Comparison of ENCODE assay signal across 11 mouse cellular contexts in the genomic region with DNA sequence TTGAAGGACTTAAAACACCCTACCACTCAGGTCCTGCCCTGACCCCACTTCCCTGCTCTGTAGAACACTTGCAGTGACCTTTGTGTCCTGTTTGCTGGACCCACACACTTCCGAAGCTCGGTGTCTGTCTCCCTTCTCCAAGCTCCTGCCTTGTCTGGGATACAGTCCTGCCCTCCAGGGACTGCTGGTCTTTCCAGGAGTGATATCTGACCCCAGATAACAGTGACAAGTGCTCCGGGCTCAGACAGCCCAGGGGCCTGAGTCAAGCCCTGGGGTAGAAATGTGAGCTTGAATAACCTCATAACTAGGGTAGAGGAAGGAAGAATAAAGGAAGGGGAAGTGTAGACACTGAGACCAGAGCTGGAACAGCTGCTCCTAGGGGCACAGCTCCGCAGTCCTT. TPM values are rescaled to one million over a fixed set of nuclear protein-coding genes. Genes with fewer than 3 reads are reported as not detected.
DNase-seq lines count a peak whose midpoint lies in the region; ATAC-seq lines count a peak whose summit lies in the region.
"Had no signal": no experiment of that assay in that cellular context is flagged by ENCODE, and none has a peak within 500 bp of the region (broad histone marks: within the 10 kb centered on the region; RNA-seq: fewer than 3 reads in every experiment).

No protein-coding gene starts in this region.

- intact Hi-C loops in heart, postnatal 10 days (cut with DNase I): loop anchor here (2.0 kb wide), 2 partner anchors 19 to 37 kb away; no protein-coding TSS in a partner anchor

- no peak overlapping the region for H3K4me3 ChIP-seq in heart, embryonic 11.5 days (ENCODE audit: low read depth, low read length)
- no peak overlapping the region for H3K4me3 ChIP-seq in lung, embryonic 16.5 days (ENCODE audit: low read length)
- no peak overlapping the region for H3K4me3 ChIP-seq in intestine, embryonic 16.5 days (ENCODE audit: low read length)

- peak overlapping the region; percentile 2; the same call in 1 of the 2 replicates for H3K9ac ChIP-seq in heart, embryonic 11.5 days (ENCODE audit: low read depth, low read length)
- peak overlapping the region; percentile 36; the same call in 1 of the 2 replicates for H3K9ac ChIP-seq in lung, embryonic 16.5 days (ENCODE audit: low read length)
- H3K9ac ChIP-seq in intestine, embryonic 16.5 days (ENCODE audit: low read depth, low read length): peak overlapping the region; percentile 92

- H3K4me2 ChIP-seq in heart, embryonic 11.5 days: no peak overlapping the region
- peak overlapping the region; percentile 8 for H3K4me2 ChIP-seq in lung, embryonic 16.5 days (ENCODE audit: low read depth, low read length)
- H3K4me2 ChIP-seq in intestine, embryonic 16.5 days (ENCODE audit: low read depth, low read length): no peak overlapping the region

- H3K4me1 ChIP-seq in heart, embryonic 11.5 days (ENCODE audit: control insufficient read depth, insufficient read depth, low read length): peaks cover 48% of the 10 kb centered on the region
- H3K4me1 ChIP-seq in lung, embryonic 16.5 days (replicated peaks; ENCODE audit: control insufficient read depth, insufficient read depth, low read length): peaks cover 42% of the 10 kb centered on the region
- peaks cover 44% of the 10 kb centered on the region for H3K4me1 ChIP-seq in intestine, embryonic 16.5 days (ENCODE audit: control insufficient read depth, insufficient read depth, low read length)

- H3K9me3 ChIP-seq in heart, embryonic 11.5 days (replicated peaks; ENCODE audit: control insufficient read depth, low read length): no peaks in the 10 kb centered on the region
- H3K9me3 ChIP-seq in lung, embryonic 16.5 days (ENCODE audit: control insufficient read depth, low read length): no peaks in the 10 kb centered on the region
- no peaks in the 10 kb centered on the region for H3K9me3 ChIP-seq in intestine, embryonic 16.5 days (ENCODE audit: control insufficient read depth, low read length)

- H3K36me3 ChIP-seq in heart, embryonic 11.5 days (ENCODE audit: control insufficient read depth, insufficient read depth, low read length): peaks cover 28% of the 10 kb centered on the region
- H3K36me3 ChIP-seq in lung, embryonic 16.5 days (ENCODE audit: control insufficient read depth, insufficient read depth, low read length): peaks cover 28% of the 10 kb centered on the region
- peaks cover 24% of the 10 kb centered on the region for H3K36me3 ChIP-seq in intestine, embryonic 16.5 days (ENCODE audit: control insufficient read depth, insufficient read depth, low read length)

- H3K27ac ChIP-seq in heart, embryonic 11.5 days (ENCODE audit: low read depth, low read length): peak overlapping the region; percentile 51
- H3K27ac ChIP-seq in lung, embryonic 16.5 days (ENCODE audit: low read length): peak overlapping the region; percentile 89
- H3K27ac ChIP-seq in intestine, embryonic 16.5 days (ENCODE audit: low read length): peak overlapping the region; percentile 83

- ATAC-seq in heart, embryonic 11.5 days (replicated peaks; ENCODE audit: insufficient number of reproducible peaks, low FRiP score, low TSS enrichment): no peak
- no peak for ATAC-seq in lung, embryonic 16.5 days (ENCODE audit: low read depth)
- no peak for ATAC-seq in intestine, embryonic 16.5 days
- ATAC-seq in megakaryocyte progenitor cell, adult 5-6 weeks (replicated peaks; ENCODE audit: poor library complexity): 0 out of 2 replicates have a peak, but pooled peaks have one; percentile 3

- DNase-seq in heart, postnatal 10 days: no peak
- no peak for DNase-seq in lung, adult 18-20 months
- DNase-seq in urinary bladder, adult 18-20 months (ENCODE audit: low spot score in 2 of 2): no peak
- no peak for DNase-seq in adrenal gland, postnatal 10 days
- DNase-seq: gastrocnemius, postnatal 25 days; layer of hippocampus, adult 9-11 months had no signal

- H3K27me3 ChIP-seq in heart, embryonic 11.5 days (ENCODE audit: control insufficient read depth, insufficient read depth, low read length): no peaks in the 10 kb centered on the region
- H3K27me3 ChIP-seq in lung, embryonic 16.5 days (ENCODE audit: control insufficient read depth, insufficient read depth, low read depth, low read length): no peaks in the 10 kb centered on the region
- no peaks in the 10 kb centered on the region for H3K27me3 ChIP-seq in intestine, embryonic 16.5 days (replicated peaks; ENCODE audit: control insufficient read depth, insufficient read depth, low read length)

- WGBS in heart, embryonic 11.5 days (ENCODE audit: insufficient replicate concordance): 38% methylated on average over 4 of the region's 4 CpGs
- 60% methylated on average over 4 of the region's 4 CpGs for WGBS in lung, embryonic 16.5 days
- WGBS in intestine, embryonic 16.5 days: 66% methylated on average over 4 of the region's 4 CpGs

RNA-seq across cellular contexts. Expression of a gene that starts 4.0 kb away (rescaled TPM):
- 87.0 and 95.3 TPM in 2 replicates for polyA plus RNA-seq in heart, embryonic 11.5 days (2014; fragmentation: Nextera tagmentation; extraction: Ambion mirVana)
- 100 to 1,000 TPM; 104 to 105 TPM for total RNA-seq in heart, postnatal 10 days (2021)
- polyA plus RNA-seq in lung, embryonic 16.5 days (2015; fragmentation: Nextera tagmentation; extraction: Ambion mirVana): 104 and 105 TPM in 2 replicates
- 83.7 and 88.3 TPM in 2 replicates for polyA plus RNA-seq in intestine, embryonic 16.5 days (2015; fragmentation: Nextera tagmentation; extraction: Ambion mirVana)
- 74.8 and 80.5 TPM in 2 replicates for total RNA-seq in megakaryocyte progenitor cell, adult 5-6 weeks (2015)
- 68.3 and 78.9 TPM in 2 replicates for total RNA-seq in megakaryocyte progenitor cell, adult 5-6 weeks (2017)
- 10 to 100 TPM; 81.5 to 90.1 TPM for total RNA-seq in adrenal gland, postnatal 10 days (2021)

RNA-seq across cellular contexts. Expression of a gene that starts 31.2 kb away (rescaled TPM):
- polyA plus RNA-seq in heart, embryonic 11.5 days (2014; fragmentation: Nextera tagmentation; extraction: Ambion mirVana): 22.6 and 36.1 TPM in 2 replicates
- 10 to 100 TPM; 15.6 to 18.0 TPM for total RNA-seq in heart, postnatal 10 days (2021)
- polyA plus RNA-seq in lung, embryonic 16.5 days (2015; fragmentation: Nextera tagmentation; extraction: Ambion mirVana): 41.7 and 43.8 TPM in 2 replicates
- polyA plus RNA-seq in intestine, embryonic 16.5 days (2015; fragmentation: Nextera tagmentation; extraction: Ambion mirVana): 32.6 and 35.6 TPM in 2 replicates
- total RNA-seq in megakaryocyte progenitor cell, adult 5-6 weeks (2015): 1.1 and 1.3 TPM in 2 replicates
- total RNA-seq in megakaryocyte progenitor cell, adult 5-6 weeks (2017): 3.8 and 6.0 TPM in 2 replicates
- 10 to 100 TPM; 16.2 to 21.2 TPM for total RNA-seq in adrenal gland, postnatal 10 days (2021)

RNA-seq across cellular contexts. Expression of a gene that starts 38.5 kb away (rescaled TPM):
- polyA plus RNA-seq in heart, embryonic 11.5 days (2014; fragmentation: Nextera tagmentation; extraction: Ambion mirVana): 31.6 and 37.2 TPM in 2 replicates
- 1 to 10 TPM; 1.5 to 7.1 TPM for total RNA-seq in heart, postnatal 10 days (2021)
- 56.0 and 57.0 TPM in 2 replicates for polyA plus RNA-seq in lung, embryonic 16.5 days (2015; fragmentation: Nextera tagmentation; extraction: Ambion mirVana)
- 72.7 and 87.8 TPM in 2 replicates for polyA plus RNA-seq in intestine, embryonic 16.5 days (2015; fragmentation: Nextera tagmentation; extraction: Ambion mirVana)
- 1.6 and 2.1 TPM in 2 replicates for total RNA-seq in megakaryocyte progenitor cell, adult 5-6 weeks (2015)
- 0.21 and 0.78 TPM in 2 replicates for total RNA-seq in megakaryocyte progenitor cell, adult 5-6 weeks (2017)
- total RNA-seq in adrenal gland, postnatal 10 days (2021): 1 to 10 TPM; 4.9 to 6.7 TPM
- total RNA-seq: monocyte, adult 5-6 weeks had no signal

RNA-seq across cellular contexts. Expression of a gene that starts 40.8 kb away (rescaled TPM):
- 0.20 TPM in 2 replicates for polyA plus RNA-seq in heart, embryonic 11.5 days (2014; fragmentation: Nextera tagmentation; extraction: Ambion mirVana)
- under 1 TPM in 1 of 2 experiments, not detected in 1; 0.10 TPM for total RNA-seq in heart, postnatal 10 days (2021)
- polyA plus RNA-seq in lung, embryonic 16.5 days (2015; fragmentation: Nextera tagmentation; extraction: Ambion mirVana): 0.15 and 0.29 TPM in 2 replicates
- 0.23 and 0.32 TPM in 2 replicates for polyA plus RNA-seq in intestine, embryonic 16.5 days (2015; fragmentation: Nextera tagmentation; extraction: Ambion mirVana)
- total RNA-seq in megakaryocyte progenitor cell, adult 5-6 weeks (2015): 0.67 TPM in 1 of 2 replicates, not detected in the other
- 0.20 TPM in 1 of 2 replicates, not detected in the other for total RNA-seq in megakaryocyte progenitor cell, adult 5-6 weeks (2017)
- 1 to 10 TPM; 1.3 to 1.8 TPM for total RNA-seq in adrenal gland, postnatal 10 days (2021)
- total RNA-seq: gastrocnemius, postnatal 25 days had no signal

RNA-seq across cellular contexts. Expression of a gene that starts 50.1 kb away (rescaled TPM):
- 0.06 and 0.09 TPM in 2 replicates for polyA plus RNA-seq in heart, embryonic 11.5 days (2014; fragmentation: Nextera tagmentation; extraction: Ambion mirVana)
- under 1 TPM in 1 of 2 experiments, not detected in 1; 0.10 TPM for total RNA-seq in heart, postnatal 10 days (2021)
- 0.28 and 0.50 TPM in 2 replicates for polyA plus RNA-seq in lung, embryonic 16.5 days (2015; fragmentation: Nextera tagmentation; extraction: Ambion mirVana)
- polyA plus RNA-seq in intestine, embryonic 16.5 days (2015; fragmentation: Nextera tagmentation; extraction: Ambion mirVana): 0.48 and 0.73 TPM in 2 replicates
- total RNA-seq in megakaryocyte progenitor cell, adult 5-6 weeks (2015): 0.02 TPM in 1 of 2 replicates, not detected in the other
- total RNA-seq in megakaryocyte progenitor cell, adult 5-6 weeks (2017): 0.25 TPM in 1 of 2 replicates, not detected in the other
- total RNA-seq in adrenal gland, postnatal 10 days (2021): under 1 TPM; 0.30 to 0.42 TPM

Comparison
In these comparisons a context has a peak if more than half of its experiments do, and no peak if none do; other contexts are left out.
1. H3K9ac ChIP-seq: peak in every context shown above with its lines; median percentile 92 in intestine, embryonic 16.5 days; 36 in lung, embryonic 16.5 days; 2 in heart, embryonic 11.5 days.